Mouse (Mus musculus) limb, embryonic 14.5 days (tissue): ENCODE data around the gene Map4k4. TPM values are rescaled to one million over a fixed set of nuclear protein-coding genes. Genes with fewer than 3 reads are reported as not detected.

Experiments used
- ATAC-seq: fragments of 200-750 bp; cut with Nextera tagmentation; 2 replicates; pipeline ENCODE4 v1.8.0; 2017; ENCODE audit warnings: low read depth, moderate number of reproducible peaks, moderate TSS enrichment; ENCODE audit not compliant: low FRiP score
- DNase-seq: peaks from one replicate; pipeline ENCODE4 v3.0.0-alpha.2; 2015; ENCODE audit warnings: low spot score
- H3K27ac ChIP-seq: fragments of 300-500 bp; sonication (generic); replicated peaks from 2 replicates; pipeline ENCODE4 v1.5.1; 2014; ENCODE audit warnings: low read depth, mild to moderate bottlenecking, low read length, moderate library complexity, mixed read lengths
- H3K27me3 ChIP-seq: fragments of 300-500 bp; sonication (generic); 2 replicates; pipeline ENCODE4 v1.6.1; 2014; ENCODE audit warnings: low read length, mixed read lengths; ENCODE audit not compliant: control insufficient read depth, insufficient read depth
- H3K36me3 ChIP-seq: fragments of 300-500 bp; sonication (generic); 2 replicates; pipeline ENCODE4 v1.6.1; 2014; ENCODE audit warnings: mild to moderate bottlenecking, low read length, moderate library complexity, mixed read lengths; ENCODE audit not compliant: control insufficient read depth, insufficient read depth
- H3K4me1 ChIP-seq: fragments of 300-500 bp; sonication (generic); 2 replicates; pipeline ENCODE4 v1.6.1; 2014; ENCODE audit warnings: antibody characterized with exemption, low read length, mixed read lengths; ENCODE audit not compliant: control insufficient read depth, insufficient read depth
- H3K4me2 ChIP-seq: fragments of 300-500 bp; sonication (generic); replicated peaks from 2 replicates; pipeline ENCODE4 v1.6.1; 2014; ENCODE audit warnings: low read depth, mild to moderate bottlenecking, low read length, moderate library complexity; ENCODE audit not compliant: severe bottlenecking
- H3K4me3 ChIP-seq: fragments of 300-500 bp; sonication (generic); replicated peaks from 2 replicates; pipeline ENCODE4 v1.5.1; 2014; ENCODE audit warnings: low read length
- H3K9ac ChIP-seq: fragments of 300-500 bp; sonication (generic); 2 replicates; pipeline ENCODE4 v1.6.1; 2014; ENCODE audit warnings: mild to moderate bottlenecking, low read depth, low read length, moderate library complexity; ENCODE audit not compliant: severe bottlenecking
- H3K9me3 ChIP-seq: fragments of 300-500 bp; sonication (generic); 2 replicates; pipeline ENCODE4 v1.6.1; 2016; ENCODE audit warnings: low read length; ENCODE audit not compliant: control insufficient read depth
- POLR2A ChIP-seq: fragments of 200-500 bp; IDR thresholded peaks from 2 replicates; pipeline ENCODE4 v1.8.0; 2012; ENCODE audit warnings: inconsistent platforms, mild to moderate bottlenecking, moderate library complexity, borderline replicate concordance; ENCODE audit not compliant: insufficient read depth, insufficient read length; ENCODE audit errors: extremely low read depth
- WGBS: fragments of 180-500 bp; shearing (Covaris S2); extraction: QIAGEN DNeasy Blood & Tissue Kit; methylation state at CpG from one replicate; pipeline ENCODE4 v1.1.7; 2014; 5-methylcytosine and 5-hydroxymethylcytosine counted together
- polyA plus RNA-seq, 2 experiments: library from polyadenylated mRNA; depleted of rRNA in 1 of 2; stranded (reverse) in 1 of 2; unstranded in 1 of 2; fragments of >200 nt; fragmentation: Nextera tagmentation in 1 of 2; extraction: Ambion mirVana in 1 of 2; gene quantifications; 2 replicates each; pipeline versions ENCODE4 v1.2.1 to v1.2.3; 2012 to 2014

Gene Map4k4
- polyA plus RNA-seq, 2 experiments = 40.4 to 221 TPM

DNA sequence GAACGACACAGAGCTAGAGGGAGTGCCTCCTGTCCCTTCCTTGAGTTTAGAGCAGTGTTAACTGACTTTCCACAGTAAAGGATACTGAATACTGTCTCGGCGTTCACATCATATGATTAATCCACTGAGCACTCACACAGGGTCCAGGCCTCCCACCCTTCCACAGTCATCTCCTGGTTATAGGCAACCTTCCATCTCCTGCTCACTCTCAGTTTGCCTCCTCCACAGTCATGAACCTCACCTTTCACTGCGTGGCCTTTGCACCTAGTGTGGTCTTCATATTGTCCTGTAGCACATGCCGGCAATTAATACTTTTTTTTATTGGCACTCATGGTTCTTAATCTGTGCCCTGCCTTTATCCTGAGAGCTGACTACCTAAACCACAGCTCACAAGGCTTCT lies 128.9 kb downstream of the Map4k4 start:
- Histone ChIP-seq H3K27ac (no peak overlapping the region), H3K4me1 (no peaks in the 10 kb centered on the region), H3K4me2 (no peak overlapping the region), H3K9ac (no peak overlapping the region), H3K9me3 (no peaks in the 10 kb centered on the region), H3K36me3 (peaks cover 36% of the 10 kb centered on the region), H3K4me3 (no peak overlapping the region), H3K27me3 (no peaks in the 10 kb centered on the region)
- 89% methylated on average over 5 of the region's 5 CpGs for WGBS
- TF ChIP-seq POLR2A = no peak
- ATAC-seq = no peak
- no peak for DNase-seq

DNA sequence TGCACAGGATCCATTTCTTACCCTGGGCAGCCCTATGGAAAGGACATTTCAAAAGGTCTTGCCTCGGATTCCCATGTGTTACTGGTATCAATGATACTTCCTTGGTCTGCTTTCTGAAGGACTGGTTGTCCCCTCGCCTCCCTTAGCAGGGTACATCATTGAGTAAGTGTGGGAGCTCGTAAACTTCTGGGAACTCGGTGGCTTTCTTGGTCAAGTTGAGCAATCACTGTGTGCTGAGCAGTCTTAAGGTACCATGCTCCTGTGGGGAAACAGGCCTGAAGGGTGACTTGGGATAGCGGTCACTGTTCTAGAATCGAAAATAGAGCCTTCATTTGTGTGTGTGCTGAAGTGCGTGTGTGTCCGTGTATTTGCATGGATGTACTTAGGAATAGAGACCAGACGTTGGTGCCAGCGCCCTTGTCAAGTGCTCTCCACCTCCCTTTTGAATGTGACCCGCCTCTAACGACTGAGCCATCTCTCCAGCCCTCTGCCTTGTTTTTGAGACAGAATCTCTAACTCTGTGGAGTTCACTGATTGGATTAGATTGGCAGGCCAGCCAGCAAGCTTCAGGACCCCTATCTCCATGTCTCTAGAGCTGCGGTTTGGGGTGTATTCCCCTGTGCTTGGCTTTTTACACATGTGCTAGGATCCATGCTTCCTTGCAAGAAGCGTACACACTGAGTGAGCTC lies 129.7 kb downstream of the Map4k4 start:
- H3K27ac ChIP-seq = no peak overlapping the region
- H3K36me3 ChIP-seq = peaks cover 27% of the 10 kb centered on the region
- no peaks in the 10 kb centered on the region for H3K27me3 ChIP-seq
- ATAC-seq (no peak), DNase-seq (no peak)
- no peak for TF ChIP-seq POLR2A
- no peaks in the 10 kb centered on the region for H3K9me3 ChIP-seq
- H3K4me3 ChIP-seq = no peak overlapping the region
- no peak overlapping the region for H3K9ac ChIP-seq
- H3K4me2 ChIP-seq = no peak overlapping the region
- 81% methylated on average over 14 of the region's 14 CpGs for WGBS
- no peaks in the 10 kb centered on the region for H3K4me1 ChIP-seq

DNA sequence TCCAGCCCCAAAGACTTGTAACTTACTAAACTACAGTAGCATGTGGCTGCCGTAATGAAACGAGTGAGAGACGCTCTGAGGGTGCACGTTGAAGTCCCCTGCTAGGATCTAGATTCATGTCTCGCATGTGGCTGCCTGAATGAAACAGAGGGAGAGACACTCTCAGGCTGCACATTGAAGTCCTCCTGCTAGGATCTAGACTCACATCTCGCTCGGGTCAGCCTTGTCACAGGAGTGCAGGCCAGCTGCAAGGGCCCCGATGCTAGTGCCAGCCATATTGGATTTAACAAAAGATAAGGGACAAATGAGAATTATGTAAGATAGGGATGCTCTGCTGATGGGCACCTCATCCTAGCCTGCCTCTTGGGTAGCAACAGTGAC lies 130.3 kb downstream of the Map4k4 start:
- WGBS = 89% methylated on average over 8 of the region's 8 CpGs
- Histone ChIP-seq H3K4me3 (no peak overlapping the region), H3K4me2 (no peak overlapping the region), H3K4me1 (no peaks in the 10 kb centered on the region), H3K27ac (no peak overlapping the region), H3K27me3 (no peaks in the 10 kb centered on the region), H3K9me3 (no peaks in the 10 kb centered on the region), H3K36me3 (peaks cover 23% of the 10 kb centered on the region), H3K9ac (no peak overlapping the region)
- DNase-seq (no peak), ATAC-seq (no peak)
- no peak for TF ChIP-seq POLR2A

DNA sequence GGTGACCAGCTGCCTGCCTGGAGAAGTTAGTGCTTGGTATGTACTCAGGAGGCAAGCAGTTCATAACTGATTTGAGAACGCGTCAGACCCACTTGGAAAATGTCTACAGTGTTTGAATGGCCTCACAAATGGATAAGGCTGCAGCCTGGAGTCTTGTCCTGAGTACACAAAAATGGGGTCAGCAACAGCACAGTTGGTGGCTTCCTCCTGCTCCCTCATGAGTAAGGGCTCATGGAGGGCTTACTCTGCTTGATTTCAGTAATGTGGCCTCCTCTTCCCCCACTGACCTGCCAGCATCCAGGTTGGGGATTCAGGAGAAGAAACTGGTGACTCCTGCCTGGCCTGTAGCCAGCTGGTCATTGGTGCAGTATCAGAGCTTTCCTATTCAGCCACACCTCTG lies 130.9 kb downstream of the Map4k4 start:
- 91% methylated on average over 2 of the region's 2 CpGs for whole genome bisulfite sequencing
- no peaks in the 10 kb centered on the region for H3K4me1 ChIP-seq
- no peak for DNase-seq
- no peak overlapping the region for H3K27ac ChIP-seq
- TF ChIP-seq POLR2A = no peak
- H3K9me3 ChIP-seq = no peaks in the 10 kb centered on the region
- no peak for ATAC-seq
- no peak overlapping the region for H3K9ac ChIP-seq
- H3K36me3 ChIP-seq = peaks cover 16% of the 10 kb centered on the region
- H3K4me2 ChIP-seq = no peak overlapping the region
- H3K4me3 ChIP-seq = no peak overlapping the region
- H3K27me3 ChIP-seq = no peaks in the 10 kb centered on the region

DNA sequence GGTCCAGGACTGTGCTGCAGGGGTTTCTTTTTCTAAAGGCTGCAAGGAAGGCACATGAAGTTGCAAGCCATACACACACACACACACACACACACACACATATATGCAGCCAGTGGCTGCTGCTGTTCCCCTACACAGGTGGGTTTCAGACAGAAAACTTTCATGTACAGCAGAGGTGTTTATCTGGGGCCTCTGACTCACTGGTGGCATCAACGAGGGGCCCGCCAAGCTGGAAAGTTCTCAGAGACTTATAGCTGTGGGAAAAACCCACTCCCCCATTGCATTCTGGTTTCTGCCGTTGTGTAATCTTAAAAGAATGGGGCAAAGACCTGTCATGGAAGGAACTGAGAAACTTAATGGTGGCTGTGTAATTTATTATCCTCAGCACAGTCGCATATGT lies 132.6 kb downstream of the Map4k4 start:
- no peak for DNase-seq
- Histone ChIP-seq H3K36me3 (peaks cover 1% of the 10 kb centered on the region; the same call in 1 of the 2 replicates), H3K9ac (no peak overlapping the region), H3K4me3 (no peak overlapping the region), H3K27me3 (no peaks in the 10 kb centered on the region), H3K4me1 (no peaks in the 10 kb centered on the region), H3K4me2 (no peak overlapping the region), H3K9me3 (no peaks in the 10 kb centered on the region), H3K27ac (no peak overlapping the region)
- 60% methylated on average over 4 of the region's 4 CpGs for WGBS
- TF ChIP-seq POLR2A = no peak
- ATAC-seq = no peak
